Mouse (Mus musculus) stomach, postnatal 0 days (tissue): ENCODE measurements around the gene Rnf26. TPM values are rescaled to one million over a fixed set of nuclear protein-coding genes. Genes with fewer than 3 reads are reported as not detected.

Source experiments
- ATAC-seq: fragments of 200-750 bp; cut with Nextera tagmentation; 2 replicates; pipeline ENCODE4 v1.8.0; 2017; ENCODE audit not compliant: low FRiP score, low TSS enrichment
- DNase-seq: peaks from one replicate; pipeline ENCODE4 v3.0.0-alpha.2; 2016; ENCODE audit warnings: low spot score
- H3K27ac ChIP-seq: fragments of 300-500 bp; sonication (generic); replicated peaks from 2 replicates; pipeline ENCODE4 v1.5.1; 2014; ENCODE audit warnings: mild to moderate bottlenecking, control low read depth
- H3K27me3 ChIP-seq: fragments of 300-500 bp; sonication (generic); 2 replicates; pipeline ENCODE4 v1.6.1; 2014; ENCODE audit warnings: low read length; ENCODE audit not compliant: control insufficient read depth, insufficient read depth
- H3K36me3 ChIP-seq: fragments of 300-500 bp; sonication (generic); 2 replicates; pipeline ENCODE4 v1.6.1; 2014; ENCODE audit warnings: low read length, mixed read lengths; ENCODE audit not compliant: control insufficient read depth, insufficient read depth
- H3K4me1 ChIP-seq: fragments of 300-500 bp; sonication (generic); replicated peaks from 2 replicates; pipeline ENCODE4 v1.6.1; 2014; ENCODE audit warnings: antibody characterized with exemption; ENCODE audit not compliant: control insufficient read depth, insufficient read depth
- H3K4me2 ChIP-seq: fragments of 300-500 bp; sonication (generic); replicated peaks from 2 replicates; pipeline ENCODE4 v1.6.1; 2014; ENCODE audit warnings: low read depth, mild to moderate bottlenecking, control low read depth, moderate library complexity
- H3K4me3 ChIP-seq: fragments of 300-500 bp; sonication (generic); 2 replicates; pipeline ENCODE4 v1.5.1; 2014; ENCODE audit warnings: low read depth, low read length, control low read depth
- H3K9ac ChIP-seq: fragments of 300-500 bp; sonication (generic); 2 replicates; pipeline ENCODE4 v1.6.1; 2014; ENCODE audit warnings: mild to moderate bottlenecking, low read length, control low read depth, mixed read lengths
- H3K9me3 ChIP-seq: fragments of 300-500 bp; sonication (generic); 2 replicates; pipeline ENCODE4 v1.6.1; 2016; ENCODE audit warnings: low read length; ENCODE audit not compliant: control insufficient read depth
- CTCF ChIP-seq: IDR thresholded peaks from 2 replicates; pipeline ENCODE4 v1.5.1; 2016; ENCODE audit warnings: antibody characterized with exemption, low read depth, mild to moderate bottlenecking, moderate library complexity
- EP300 ChIP-seq: optimal IDR thresholded peaks from 2 replicates; pipeline ENCODE3; 2016; ENCODE audit warnings: antibody characterized with exemption
- WGBS: fragments of 180-500 bp; shearing (Covaris S2); extraction: QIAGEN DNeasy Blood & Tissue Kit; methylation state at CpG from one replicate; pipeline ENCODE4 v1.1.7; 2014; 5-methylcytosine and 5-hydroxymethylcytosine counted together
- polyA plus RNA-seq: library from polyadenylated mRNA; unstranded; fragments of >200 nt; fragmentation: Nextera tagmentation; extraction: Ambion mirVana; gene quantifications from 2 replicates; pipeline ENCODE4 v1.2.1, GENCODE M21; 2015

Gene Rnf26
- polyA plus RNA-seq, 1 experiment from 2014 or later = 22.0 TPM

DNA sequence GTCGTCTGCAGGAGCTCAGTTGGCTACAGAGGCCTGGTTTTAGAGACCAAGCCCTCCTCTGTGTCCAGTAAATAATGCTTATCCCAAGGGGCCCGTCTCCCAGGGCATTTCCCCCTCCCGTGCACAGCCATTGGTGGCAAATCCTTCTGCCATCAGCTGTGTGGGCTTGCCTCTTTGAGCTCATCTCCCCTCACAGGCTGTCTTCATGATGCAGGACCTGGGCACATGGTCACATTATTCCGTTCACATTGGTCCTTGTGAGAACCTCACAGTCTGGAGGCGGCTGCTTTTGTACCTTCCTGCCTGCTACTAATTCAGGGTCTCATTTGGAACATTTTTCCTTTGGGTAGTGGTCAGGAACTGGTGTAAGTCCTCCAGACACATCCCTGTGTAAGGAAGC, 28.6 kb upstream of the Rnf26 start:
- no peak overlapping the region for H3K4me2 ChIP-seq
- no peak overlapping the region for H3K9ac ChIP-seq
- H3K4me3 ChIP-seq = no peak overlapping the region
- WGBS = 71% methylated on average over 5 of the region's 5 CpGs
- no peak for DNase-seq
- H3K27me3 ChIP-seq = no peaks in the 10 kb centered on the region
- no peak for TF ChIP-seq EP300
- TF ChIP-seq CTCF = no peak
- 0 out of 2 replicates have a peak overlapping the region, but pooled peaks have one; percentile 0 for H3K27ac ChIP-seq
- H3K4me1 ChIP-seq = no peaks in the 10 kb centered on the region; the same call in 1 of the 2 replicates
- 0 out of 2 replicates have a peak, but pooled peaks cover 2% of the 10 kb centered on the region for H3K36me3 ChIP-seq
- ATAC-seq = no peak
- no peaks in the 10 kb centered on the region for H3K9me3 ChIP-seq

DNA sequence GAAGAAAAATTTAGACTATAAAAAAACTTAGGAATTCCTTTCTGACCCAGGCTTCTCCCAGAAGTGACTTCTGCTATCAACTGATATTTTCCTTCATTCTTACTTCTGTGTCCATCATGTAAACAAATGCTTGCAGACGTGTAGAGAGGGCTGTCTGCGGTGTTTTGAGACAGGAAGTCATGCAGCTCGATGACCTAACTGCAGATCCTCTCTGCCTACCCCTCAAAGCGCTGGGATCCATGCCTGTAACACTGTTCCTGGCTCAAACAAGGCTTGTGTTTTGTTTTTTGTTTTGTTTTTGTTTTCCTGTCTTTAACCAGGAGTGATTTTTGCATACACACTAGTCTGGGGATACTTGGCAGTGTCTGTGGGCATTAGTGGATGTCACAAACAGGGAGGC, 24.5 kb upstream of the Rnf26 start:
- Histone ChIP-seq H3K27me3 (no peaks in the 10 kb centered on the region), H3K27ac (no peak overlapping the region), H3K4me3 (no peak overlapping the region), H3K4me2 (no peak overlapping the region), H3K9me3 (no peaks in the 10 kb centered on the region), H3K36me3 (peaks cover 2% of the 10 kb centered on the region; the same call in 1 of the 2 replicates), H3K4me1 (peaks cover 4% of the 10 kb centered on the region; the same call in 1 of the 2 replicates), H3K9ac (no peak overlapping the region)
- 56% methylated on average over 4 of the region's 4 CpGs for WGBS
- DNase-seq (no peak), ATAC-seq (no peak)
- TF ChIP-seq CTCF (no peak), EP300 (no peak)

DNA sequence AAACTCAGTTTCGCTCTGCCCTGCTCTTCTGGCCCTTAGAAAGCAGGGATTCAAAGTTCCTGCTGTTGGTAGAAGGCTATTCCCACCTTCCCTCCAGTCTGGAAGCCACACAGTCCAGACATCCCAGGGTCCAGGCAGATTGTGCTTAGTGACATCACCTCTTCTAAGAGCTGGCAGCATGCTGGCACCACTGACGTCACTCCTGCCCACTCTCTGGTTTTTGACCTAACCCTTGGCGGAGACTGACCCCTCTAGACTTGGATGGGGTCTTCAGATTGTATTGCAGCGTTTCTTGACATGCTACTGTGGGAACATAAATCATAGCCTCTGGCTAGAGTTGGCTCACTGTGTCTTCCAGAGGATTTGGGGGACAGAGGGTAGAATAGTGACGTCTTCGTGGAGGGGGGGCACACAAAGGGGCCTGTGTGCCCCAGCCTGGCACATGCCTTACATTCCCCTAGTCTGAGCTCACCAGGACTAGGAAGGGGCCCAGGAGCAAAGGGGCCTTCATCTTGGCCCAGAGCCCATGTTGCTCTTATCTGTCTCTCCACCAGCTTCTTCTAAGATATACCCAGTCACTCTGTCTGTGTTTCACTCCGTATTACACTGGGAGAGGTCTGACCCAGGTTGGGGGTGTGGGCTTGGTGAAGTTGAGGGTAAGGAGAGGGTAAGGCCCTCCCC, 22.6 kb upstream of the Rnf26 start:
- no peak for DNase-seq

DNA sequence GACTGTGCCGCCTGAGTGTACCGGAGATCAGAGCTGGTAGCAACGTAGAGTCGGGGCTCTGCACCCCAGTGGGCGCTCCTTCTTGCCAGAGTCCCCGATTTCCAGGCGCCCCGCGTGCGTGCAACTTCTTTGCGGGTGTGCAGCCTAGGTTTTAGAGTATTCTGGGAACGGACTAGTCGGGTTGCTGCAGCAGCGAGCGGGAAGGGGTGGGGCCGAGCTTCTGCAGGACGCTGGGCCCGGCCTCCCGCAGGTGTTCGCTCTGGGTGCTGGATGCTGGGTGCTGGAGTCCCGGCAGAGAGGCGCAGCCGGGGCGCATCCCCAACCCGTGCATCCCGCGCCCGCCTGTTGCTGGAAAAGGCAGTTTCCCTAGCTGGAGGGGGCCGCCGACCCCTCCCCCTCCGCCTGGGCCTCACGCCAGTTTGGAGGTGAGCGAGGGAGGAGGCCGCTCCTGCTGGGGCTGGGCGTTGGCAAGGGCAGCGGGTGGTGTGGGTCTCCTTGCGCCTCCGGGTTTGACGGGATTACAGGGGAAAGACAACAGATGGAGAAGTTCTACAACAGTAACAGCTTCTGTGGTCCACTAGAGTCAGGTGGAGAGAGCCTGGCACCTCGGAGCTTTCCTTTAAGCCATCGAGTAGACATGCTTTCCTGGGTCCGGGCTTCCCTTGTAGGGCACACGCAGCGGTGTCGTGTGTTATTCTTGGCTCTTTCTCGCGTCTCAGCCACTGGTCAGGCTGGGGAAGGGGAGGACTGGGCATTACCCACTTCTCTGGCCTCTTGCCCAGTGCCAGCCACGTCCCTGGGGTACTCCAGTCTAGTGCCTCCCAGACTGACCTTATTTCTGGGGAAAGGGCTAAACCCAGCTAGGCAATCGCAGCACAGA, 21.8 kb upstream of the Rnf26 start:
- TF ChIP-seq CTCF (no peak), EP300 (no peak)
- H3K9me3 ChIP-seq = no peaks in the 10 kb centered on the region
- 0 out of 2 replicates have a peak, but pooled peaks have one; percentile 12 for ATAC-seq
- 2% methylated on average over 48 of the region's 49 CpGs for WGBS
- DNase-seq = peak; percentile 70
- peak overlapping the region; percentile 65 for H3K4me3 ChIP-seq
- peaks cover 10% of the 10 kb centered on the region for H3K4me1 ChIP-seq
- H3K9ac ChIP-seq = peak overlapping the region; percentile 75
- no peaks in the 10 kb centered on the region for H3K27me3 ChIP-seq
- peak overlapping the region; percentile 91 for H3K27ac ChIP-seq
- H3K4me2 ChIP-seq = peak overlapping the region; percentile 66
- peaks cover 1% of the 10 kb centered on the region; the same call in 1 of the 2 replicates for H3K36me3 ChIP-seq

More for the DNA sequence above, 22.6 kb upstream of the Rnf26 start:
- WGBS = 38% methylated on average over 7 of the region's 7 CpGs
- TF ChIP-seq CTCF (no peak), EP300 (no peak)
- peak; percentile 23; the same call in 1 of the 2 replicates for ATAC-seq
- Histone ChIP-seq H3K4me3 (peak overlapping the region; percentile 65), H3K36me3 (peaks cover 2% of the 10 kb centered on the region; the same call in 1 of the 2 replicates), H3K9ac (peak overlapping the region; percentile 75), H3K4me2 (peak overlapping the region; percentile 66), H3K4me1 (0 out of 2 replicates have a peak, but pooled peaks cover 4% of the 10 kb centered on the region), H3K27ac (peak overlapping the region; percentile 91), H3K27me3 (no peaks in the 10 kb centered on the region), H3K9me3 (no peaks in the 10 kb centered on the region)

DNA sequence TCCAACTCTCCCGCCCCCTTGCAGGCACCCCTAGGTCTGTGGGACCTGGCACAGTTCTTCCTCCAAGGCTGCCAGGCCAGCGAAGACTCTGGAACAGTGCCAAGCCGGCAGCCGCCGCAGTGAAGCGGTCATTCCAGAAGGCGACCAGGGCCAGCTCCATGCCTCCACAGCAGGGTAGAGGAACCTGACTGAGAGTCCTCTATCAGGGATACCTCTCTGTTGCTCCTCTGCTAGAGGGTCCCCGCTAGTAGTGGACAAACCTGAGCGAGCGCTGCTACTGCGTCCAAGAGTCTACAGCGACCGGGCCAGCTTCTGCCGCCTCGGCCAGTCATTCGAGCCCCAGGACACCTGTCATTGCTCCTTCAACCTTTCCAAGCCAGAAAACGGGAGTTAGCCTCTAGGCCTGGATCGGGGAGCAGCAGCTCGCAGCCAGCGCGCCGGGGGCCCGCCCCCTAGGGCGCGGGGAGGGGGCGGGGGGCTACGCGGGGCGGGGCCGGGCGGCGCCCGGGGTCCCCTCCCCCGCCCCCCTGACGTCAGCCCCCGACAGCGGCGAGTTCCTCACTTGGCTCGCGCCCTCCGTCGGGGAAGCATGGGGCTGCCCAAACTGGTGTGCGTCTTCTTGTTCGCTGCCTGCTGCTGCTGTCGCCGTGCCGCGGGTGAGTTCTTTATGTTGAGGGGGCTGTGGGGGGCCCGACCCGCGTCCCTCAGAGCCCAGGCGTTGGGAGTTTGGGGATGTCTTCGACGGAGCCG, 21.0 kb upstream of the Rnf26 start, which contains the start of gene Mcam:
Gene Mcam, plus strand, starts transcription at position 369 of the 750 bp plus-strand sequence.
- Histone ChIP-seq H3K9ac (peak within 1 kb of the TSS; percentile 75), H3K27ac (peak within 1 kb of the TSS; percentile 91), H3K4me1 (peaks cover 10% of the 10 kb centered on the region), H3K9me3 (no peaks in the 10 kb centered on the region), H3K4me3 (peak within 1 kb of the TSS; percentile 65), H3K4me2 (peak within 1 kb of the TSS; percentile 66), H3K27me3 (no peaks in the 10 kb centered on the region), H3K36me3 (no peaks in the 10 kb centered on the region; the same call in 1 of the 2 replicates)
- 0 out of 2 replicates have a peak, but pooled peaks have one; percentile 6 for TF ChIP-seq CTCF
- TF ChIP-seq EP300 = no peak
- 1% methylated on average over 54 of the region's 55 CpGs for WGBS
- ATAC-seq (peak; percentile 51), DNase-seq (peak; percentile 79)
